Mouse (Mus musculus): ENCODE data around the gene 3100002H09Rik.

DNA sequence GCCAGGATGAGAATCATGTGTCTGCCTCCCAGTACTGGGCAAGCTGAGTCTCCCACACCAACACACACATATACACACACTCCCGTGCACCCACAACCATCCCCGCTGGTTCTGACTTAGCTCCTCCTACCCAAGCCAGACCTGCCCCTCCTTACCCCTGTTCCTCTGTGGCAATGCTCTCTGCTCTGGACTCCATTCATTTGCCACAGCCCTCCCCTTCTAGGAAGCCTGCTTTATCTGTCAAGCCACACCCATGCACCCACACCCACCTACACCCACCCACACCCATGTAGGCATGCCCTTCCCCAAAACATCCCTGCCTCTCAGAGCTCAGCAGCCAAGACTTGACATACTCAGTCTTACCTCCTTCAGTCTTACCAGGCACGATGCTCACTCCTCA is 4.4 kb downstream of the 3100002H09Rik start:
- TF ChIP-seq CTCF (IDR thresholded peaks at IDR 0.05; ENCODE audit: low read depth, low read length) (no peak), POLR2A (IDR thresholded peaks at IDR 0.05; ENCODE audit: borderline replicate concordance, low read depth, low read length) (no peak)

Measured in bone marrow macrophage, adult 2 months (primary cell).